Mouse (Mus musculus): ENCODE results near the gene Acvrl1.

Gene Acvrl1

DNA sequence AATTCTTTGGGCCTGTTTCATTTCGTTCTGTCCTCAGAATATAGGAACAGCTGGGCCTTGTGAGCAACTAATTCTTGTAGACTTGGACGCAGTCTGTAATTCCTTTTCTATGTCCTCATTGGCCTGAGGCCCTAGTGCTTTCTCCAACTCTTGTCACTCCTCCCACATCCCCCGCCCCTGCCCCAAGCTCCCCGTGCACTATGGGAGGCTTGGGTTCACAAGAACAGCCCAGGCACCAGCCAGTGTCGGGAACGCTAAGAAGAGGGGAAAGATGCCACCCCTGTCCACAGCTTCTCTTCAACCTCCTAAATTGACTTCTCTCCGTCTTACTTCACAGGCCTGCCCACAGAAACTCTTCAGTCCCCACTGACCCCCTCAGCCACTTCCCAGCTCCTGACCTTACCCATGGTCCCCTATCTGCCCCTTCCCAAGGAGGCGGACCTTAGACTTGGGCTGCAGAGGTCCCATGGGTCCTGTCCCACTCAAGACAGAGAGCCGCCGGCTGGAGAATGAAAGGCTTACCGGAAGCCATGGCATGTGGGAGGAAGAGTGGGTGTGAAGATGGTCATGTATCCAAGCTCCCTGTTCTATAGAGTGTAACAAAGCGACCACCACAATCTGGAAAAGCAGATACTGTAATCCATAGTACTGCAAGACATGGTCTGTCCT, 1.3 kb upstream of the Acvrl1 start:
- ChIA-PET CTCF (interaction anchor here in 3 of 4 experiments (0.7 to 1.5 kb wide), 6 partner anchors 8 to 499 kb away, joined by 3 to 5 read pairs (median 3); no protein-coding TSS in a partner anchor), POLR2A (interaction anchor here in 2 of 4 experiments (0.8 to 3.6 kb wide), 12 partner anchors 9 to 369 kb away, joined by 3 to 19 read pairs (median 3); partner anchors contain the start of genes Acvr1b (in 1 of the 2) and Ankrd33 (in 1 of the 2))

DNA sequence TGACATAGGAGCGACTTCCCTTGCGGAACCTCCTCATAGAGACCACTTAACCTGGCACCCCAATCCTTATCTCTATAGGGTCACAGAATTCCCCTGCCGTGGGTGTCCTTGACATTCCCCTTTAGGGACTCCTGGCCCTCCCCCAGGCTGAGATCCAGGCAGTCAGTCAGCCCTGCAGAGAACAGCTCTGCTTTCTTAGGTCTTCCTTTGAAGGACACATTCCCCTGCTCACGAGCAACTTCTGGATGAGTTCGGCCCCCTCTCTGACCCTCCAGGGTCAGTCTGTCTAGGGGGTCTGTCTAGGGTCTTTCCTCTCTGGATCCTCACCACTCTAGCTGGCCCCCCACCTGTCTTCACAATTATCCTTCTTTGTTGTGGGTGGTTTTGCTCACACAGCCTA, 1.1 kb downstream of the Acvrl1 start:
- CTCF ChIA-PET, result interaction anchor here in 3 of 4 experiments (0.5 to 1.5 kb wide), 6 partner anchors 9 to 188 kb away, joined by 3 to 4 read pairs (median 4); no protein-coding TSS in a partner anchor
- POLR2A ChIA-PET, result interaction anchor here in 3 of 4 experiments (0.8 to 3.6 kb wide), 6 partner anchors 10 to 946 kb away, joined by 3 to 19 read pairs (median 3); partner anchors contain the start of gene Ankrd33 (in 1 of the 3)

DNA sequence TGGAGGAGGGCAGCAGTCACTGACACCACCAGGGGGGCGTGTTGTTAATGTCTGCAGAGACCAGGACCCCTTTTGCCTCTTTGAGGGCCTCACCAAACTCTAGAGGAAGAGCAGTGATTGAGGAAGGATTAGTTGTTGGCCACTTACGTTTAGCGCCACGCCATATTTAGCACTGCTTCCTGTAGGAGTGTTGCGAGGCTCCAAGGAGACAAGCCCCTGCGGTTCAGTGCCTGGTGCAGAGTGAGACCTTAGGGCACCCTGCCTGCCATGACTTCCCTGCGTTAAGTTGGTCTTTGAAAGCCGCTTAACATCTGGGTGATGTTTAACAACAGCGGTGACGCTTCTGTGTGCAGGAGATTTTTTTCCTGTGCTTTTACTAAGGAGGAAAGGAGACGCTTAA, 3.2 kb downstream of the Acvrl1 start:
- ChIA-PET CTCF (no interaction called here), POLR2A (interaction anchor here in 1 of 4 experiments (2.1 kb wide), 1 partner anchor 11 kb away, joined by 6 read pairs; no protein-coding TSS in a partner anchor)

DNA sequence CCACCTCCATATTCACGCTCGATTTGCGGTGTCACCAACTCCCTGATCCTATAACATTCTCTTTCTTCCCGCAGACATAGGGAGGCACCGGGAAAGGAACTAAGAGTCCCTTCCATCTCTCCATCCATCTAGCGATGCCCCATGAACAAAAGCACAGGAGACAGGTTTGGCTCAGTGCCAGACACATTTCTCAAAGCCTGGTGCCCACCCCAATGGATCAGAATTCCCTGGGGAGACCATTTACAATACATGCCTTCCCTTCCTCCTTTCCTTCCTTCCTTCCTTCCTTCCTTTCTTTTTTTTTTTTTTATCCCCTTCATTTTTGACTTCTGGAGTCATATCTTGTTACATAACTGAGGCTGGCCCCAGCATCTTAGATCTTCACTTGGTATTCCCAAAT, 3.7 kb downstream of the Acvrl1 start:
- ChIA-PET CTCF (interaction anchor here in 2 of 4 experiments (0.6 to 1.4 kb wide), 2 partner anchors 13 to 66 kb away, joined by 4 to 6 read pairs; no protein-coding TSS in a partner anchor), POLR2A (interaction anchor here in 3 of 4 experiments (0.5 to 2.1 kb wide), 3 partner anchors 9 to 1761 kb away, joined by 5 to 19 read pairs (median 6); partner anchors contain the start of gene Fmnl3 (in 1 of the 3))

DNA sequence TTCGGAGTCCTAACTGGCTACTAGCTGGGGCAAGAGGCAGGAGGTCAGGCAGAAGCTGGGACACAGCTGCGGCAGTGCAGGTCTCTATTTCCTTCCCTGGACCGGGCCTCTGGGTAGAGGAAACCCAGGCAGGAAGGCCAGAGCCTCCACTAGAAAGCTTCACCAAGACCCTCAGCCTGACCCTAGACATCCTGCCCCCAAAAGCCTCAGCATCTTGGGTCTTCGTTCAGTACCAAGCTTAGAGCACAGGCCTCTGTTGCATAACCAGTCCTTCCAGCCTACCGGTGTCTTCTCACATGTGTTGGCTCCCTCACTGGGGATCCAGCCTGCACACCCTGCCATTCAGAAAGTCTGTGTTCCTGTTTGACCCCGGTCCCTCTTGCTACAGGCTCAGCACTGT, 4.4 kb downstream of the Acvrl1 start:
- ChIA-PET CTCF (interaction anchor here in 1 of 4 experiments (0.7 to 1.4 kb wide), 2 partner anchors 18 to 65 kb away, joined by 3 to 4 read pairs; no protein-coding TSS in a partner anchor), POLR2A (interaction anchor here in 3 of 4 experiments (0.5 to 2.1 kb wide), 4 partner anchors 8 to 1762 kb away, joined by 4 to 19 read pairs (median 6); partner anchors contain the start of gene Fmnl3 (in 1 of the 3))

DNA sequence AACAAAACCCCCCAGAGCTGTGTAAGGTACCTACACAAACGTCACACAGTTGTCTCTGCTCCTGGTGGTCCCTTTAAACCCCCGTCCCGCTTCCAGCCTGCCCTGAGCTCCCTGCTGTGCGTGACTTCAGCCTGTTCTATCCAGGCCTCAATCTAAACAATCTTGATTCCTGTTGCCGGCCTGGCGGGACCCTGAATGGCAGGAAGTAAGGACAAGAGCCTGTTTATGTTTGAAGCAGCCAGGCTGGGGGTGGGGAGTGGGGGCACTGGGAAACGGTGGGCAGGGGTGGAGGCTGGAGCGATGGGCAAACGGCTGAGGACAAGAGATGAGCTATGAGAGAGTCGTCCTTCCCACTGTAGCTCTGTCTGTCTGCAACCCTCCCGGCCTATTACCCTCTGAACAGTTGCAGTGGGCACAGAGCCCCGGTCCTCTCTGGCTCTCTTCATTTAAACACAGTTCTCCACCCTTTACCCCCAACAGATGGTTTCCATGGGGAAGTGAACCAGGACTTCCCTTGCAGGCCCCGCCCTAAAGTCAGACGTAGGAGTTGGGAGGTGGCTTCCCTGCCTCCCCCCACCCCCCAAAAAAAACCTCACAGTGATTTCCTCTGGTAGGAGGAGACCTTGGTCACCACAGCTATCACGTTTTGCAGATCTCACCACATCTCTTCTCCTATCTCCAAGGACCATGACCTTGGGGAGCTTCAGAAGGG, 5.8 kb downstream of the Acvrl1 start:
- POLR2A ChIA-PET, result interaction anchor here in 3 of 4 experiments (0.5 to 2.9 kb wide), 18 partner anchors 11 to 1162 kb away, joined by 3 to 11 read pairs (median 4); no protein-coding TSS in a partner anchor
- CTCF ChIA-PET, result interaction anchor here (0.6 to 2.4 kb wide), 10 partner anchors 9 to 91 kb away, joined by 3 to 7 read pairs (median 4); partner anchors contain the start of gene Ankrd33 (in 1 of the 4)

DNA sequence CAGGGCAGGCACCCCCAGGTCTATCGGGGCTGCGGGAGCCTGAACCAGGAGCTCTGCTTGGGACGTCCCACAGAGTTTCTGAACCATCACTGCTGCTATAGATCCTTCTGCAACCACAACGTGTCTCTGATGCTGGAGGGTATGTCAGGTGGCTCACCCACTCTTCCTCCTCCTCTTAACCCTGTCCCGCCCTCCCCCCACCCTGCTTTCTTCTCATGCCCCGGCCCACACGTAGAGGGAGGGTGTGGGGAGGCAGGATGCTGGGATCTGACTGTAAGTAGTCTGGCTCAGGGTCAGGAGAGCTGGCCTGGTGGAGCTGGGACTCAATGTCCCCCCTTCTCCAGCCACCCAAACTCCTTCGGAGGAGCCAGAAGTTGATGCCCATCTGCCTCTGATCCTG, 7.1 kb downstream of the Acvrl1 start:
- POLR2A ChIA-PET, result interaction anchor here (0.5 to 2.9 kb wide), 17 partner anchors 8 to 871 kb away, joined by 3 to 11 read pairs (median 4); no protein-coding TSS in a partner anchor
- CTCF ChIA-PET, result interaction anchor here in 3 of 4 experiments (0.5 to 2.4 kb wide), 10 partner anchors 8 to 980 kb away, joined by 3 to 22 read pairs (median 4); no protein-coding TSS in a partner anchor

DNA sequence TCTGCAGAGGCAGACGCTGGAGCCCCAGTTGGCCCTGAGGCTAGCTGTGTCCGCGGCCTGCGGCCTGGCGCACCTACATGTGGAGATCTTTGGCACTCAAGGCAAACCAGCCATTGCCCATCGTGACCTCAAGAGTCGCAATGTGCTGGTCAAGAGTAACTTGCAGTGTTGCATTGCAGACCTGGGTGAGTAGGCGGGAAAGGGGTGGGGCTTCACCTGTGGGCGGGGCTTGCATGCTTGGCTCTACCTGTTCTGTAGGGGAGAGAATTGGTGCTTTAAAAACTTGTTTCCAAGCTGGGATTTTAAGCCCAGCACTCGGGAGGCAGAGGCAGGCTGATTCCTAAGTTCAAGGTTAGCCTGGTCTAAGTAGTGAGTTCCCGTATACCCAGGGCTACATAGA, 9.1 kb downstream of the Acvrl1 start:
- POLR2A ChIA-PET, result interaction anchor here in 2 of 4 experiments (0.6 to 1.9 kb wide), 7 partner anchors 8 to 803 kb away, joined by 3 to 6 read pairs (median 4); no protein-coding TSS in a partner anchor

DNA sequence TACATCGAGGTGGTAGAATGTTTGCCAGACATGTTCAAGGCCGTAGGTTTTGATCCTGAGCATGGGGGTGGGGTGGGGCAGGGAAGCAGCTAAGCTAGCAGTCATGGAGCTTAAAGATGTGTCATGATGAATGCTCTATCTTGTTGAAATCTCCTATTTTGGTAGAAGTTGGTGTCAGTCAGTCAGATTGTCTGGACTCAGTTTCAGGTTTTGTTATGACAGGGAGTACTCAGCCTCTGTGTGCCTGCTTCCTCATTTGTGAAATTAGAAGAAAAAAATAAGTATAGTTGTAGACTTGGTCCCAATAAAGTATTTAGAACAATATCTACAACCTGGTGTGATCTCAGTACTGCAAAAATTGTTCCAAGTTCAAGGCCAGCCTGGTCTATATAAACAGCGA, 10.4 kb downstream of the Acvrl1 start:
- POLR2A ChIA-PET, result interaction anchor here in 2 of 4 experiments (0.6 to 4.7 kb wide), 8 partner anchors 10 to 848 kb away, joined by 3 to 19 read pairs (median 4); partner anchors contain the start of gene Acvrl1 (in 1 of the 2)
- CTCF ChIA-PET, result interaction anchor here in 1 of 4 experiments (0.8 kb wide), 1 partner anchor 11 kb away, joined by 3 read pairs; no protein-coding TSS in a partner anchor

More for the DNA sequence above, 9.1 kb downstream of the Acvrl1 start:
- CTCF ChIA-PET, result no interaction called here

DNA sequence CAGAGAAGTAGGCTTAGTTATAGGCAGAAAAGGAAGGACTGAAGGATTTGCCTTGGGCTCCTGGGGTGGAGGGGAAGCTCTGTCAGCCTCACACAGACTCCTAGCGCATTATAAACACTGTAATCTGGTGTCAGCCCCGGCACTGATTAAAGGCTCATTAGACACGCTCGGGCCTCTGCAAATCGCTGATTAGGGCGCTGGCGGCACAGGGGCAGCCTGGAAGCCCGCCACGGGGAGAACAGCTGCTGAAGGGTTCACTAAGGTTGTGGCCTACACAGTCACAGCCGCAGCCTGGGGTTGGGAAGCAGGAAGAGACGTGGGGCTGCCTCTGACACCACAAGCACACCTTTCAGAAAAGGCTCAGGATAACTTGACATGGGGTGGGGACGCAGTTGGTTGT, 11.6 kb downstream of the Acvrl1 start:
- ChIA-PET POLR2A (interaction anchor here in 3 of 4 experiments (0.6 to 4.7 kb wide), 9 partner anchors 11 to 156 kb away, joined by 3 to 19 read pairs (median 5); partner anchors contain the start of gene Acvrl1 (in 1 of the 3)), CTCF (interaction anchor here in 3 of 4 experiments (0.7 to 2.0 kb wide), 5 partner anchors 20 to 87 kb away, joined by 3 to 6 read pairs (median 4); no protein-coding TSS in a partner anchor)

DNA sequence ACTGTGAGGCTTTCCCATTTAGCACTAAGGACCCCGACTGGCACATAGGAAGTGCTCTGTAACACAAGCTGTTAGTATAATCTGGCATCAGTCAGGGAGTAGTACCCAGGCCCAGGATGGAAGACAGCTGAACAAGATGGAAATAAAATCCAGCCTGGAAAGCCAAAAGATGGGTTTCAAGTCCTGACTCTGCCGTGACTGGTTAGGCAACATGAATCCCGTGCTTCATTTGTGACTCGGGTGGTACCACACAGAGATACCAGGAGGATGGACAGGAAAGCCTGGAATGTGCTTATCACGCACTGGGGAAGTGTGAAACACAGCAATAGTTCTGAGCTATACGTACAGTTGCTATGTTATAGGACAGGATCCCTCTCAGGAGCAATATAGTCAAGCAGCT, 12.3 kb downstream of the Acvrl1 start:
- POLR2A ChIA-PET, result interaction anchor here (0.6 to 4.7 kb wide), 17 partner anchors 8 to 549 kb away, joined by 3 to 19 read pairs (median 5); partner anchors contain the start of genes Acvr1b (in 1 of the 4) and Acvrl1 (in 1 of the 4)
- CTCF ChIA-PET, result interaction anchor here in 3 of 4 experiments (0.6 to 2.0 kb wide), 8 partner anchors 20 to 1523 kb away, joined by 3 to 9 read pairs (median 4); no protein-coding TSS in a partner anchor

DNA sequence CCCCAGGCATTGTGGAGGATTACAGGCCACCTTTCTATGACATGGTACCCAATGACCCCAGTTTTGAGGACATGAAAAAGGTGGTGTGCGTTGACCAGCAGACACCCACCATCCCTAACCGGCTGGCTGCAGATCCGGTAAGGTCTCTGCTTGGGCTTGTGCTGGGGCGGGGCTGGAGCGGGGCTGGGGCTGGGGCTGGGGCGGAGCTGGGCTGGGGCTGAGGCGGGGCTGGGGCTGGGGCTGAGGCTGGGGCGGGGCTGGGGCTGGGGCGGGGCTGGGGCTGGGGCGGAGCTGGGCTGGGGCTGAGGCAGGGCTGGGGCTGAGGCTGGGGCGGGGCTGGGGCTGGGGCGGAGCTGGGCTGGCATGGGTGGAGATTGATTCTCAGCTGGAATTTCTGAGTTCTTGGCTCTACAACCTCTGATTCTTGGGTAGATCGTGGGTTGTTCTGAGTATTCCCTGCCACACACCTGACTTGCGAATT, 12.8 kb downstream of the Acvrl1 start:
- POLR2A ChIA-PET, result interaction anchor here (0.6 to 4.7 kb wide), 16 partner anchors 8 to 550 kb away, joined by 3 to 19 read pairs (median 4); partner anchors contain the start of genes Acvr1b (in 1 of the 4) and Acvrl1 (in 1 of the 4)
- CTCF ChIA-PET, result interaction anchor here in 3 of 4 experiments (0.6 to 2.0 kb wide), 6 partner anchors 21 to 1522 kb away, joined by 3 to 9 read pairs (median 4); no protein-coding TSS in a partner anchor

DNA sequence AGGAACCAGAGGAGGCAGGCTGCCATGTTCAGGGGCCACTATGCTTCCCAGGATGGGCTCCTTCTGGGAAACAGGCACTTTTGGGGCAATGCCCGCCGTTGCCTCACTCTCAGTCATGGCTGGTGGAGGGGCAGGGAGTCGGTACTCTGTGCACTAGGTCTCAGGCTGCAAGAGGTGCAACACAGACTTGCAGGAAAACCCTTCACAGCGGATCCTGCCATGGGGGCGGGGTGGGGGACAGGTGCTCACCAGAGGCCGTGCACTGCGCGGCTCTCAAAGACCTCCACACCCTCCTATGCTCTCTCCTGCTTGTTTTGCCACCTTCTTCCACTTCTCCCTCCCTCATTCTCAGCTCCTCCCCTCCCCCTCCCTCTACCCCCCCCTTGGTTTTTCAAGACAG, 14.3 kb downstream of the Acvrl1 start:
- CTCF ChIA-PET, result interaction anchor here in 2 of 4 experiments (0.5 to 1.4 kb wide), 3 partner anchors 9 to 100 kb away, joined by 3 to 5 read pairs (median 4); no protein-coding TSS in a partner anchor
- POLR2A ChIA-PET, result interaction anchor here in 2 of 4 experiments (0.6 to 4.7 kb wide), 9 partner anchors 10 to 96 kb away, joined by 3 to 19 read pairs (median 5); partner anchors contain the start of gene Acvrl1 (in 1 of the 2)

DNA sequence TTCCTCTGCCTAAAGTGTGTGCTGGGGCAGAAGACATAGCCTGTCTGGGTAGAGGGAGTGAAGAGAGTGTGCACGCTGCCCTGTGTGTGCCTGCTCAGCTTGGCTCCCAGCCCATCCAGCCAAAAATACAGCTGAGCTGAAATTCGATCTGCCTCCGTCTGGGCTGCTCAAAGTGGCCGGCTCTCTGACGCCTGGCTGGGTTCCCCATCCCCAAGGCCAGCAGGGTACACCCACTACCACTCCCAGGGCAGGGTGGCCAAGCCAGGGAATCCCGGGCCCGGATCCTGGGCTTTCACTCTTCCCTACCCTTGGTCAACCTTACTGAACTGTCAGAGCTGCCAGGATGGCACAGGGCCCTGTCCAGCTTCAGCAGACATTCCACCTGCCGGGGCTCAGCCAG, 15.2 kb downstream of the Acvrl1 start:
- POLR2A ChIA-PET, result interaction anchor here in 2 of 4 experiments (0.6 to 3.5 kb wide), 11 partner anchors 9 to 95 kb away, joined by 3 to 34 read pairs (median 5); no protein-coding TSS in a partner anchor
- CTCF ChIA-PET, result interaction anchor here in 3 of 4 experiments (0.5 to 1.3 kb wide), 4 partner anchors 9 to 101 kb away, joined by 3 to 22 read pairs (median 4); no protein-coding TSS in a partner anchor

DNA sequence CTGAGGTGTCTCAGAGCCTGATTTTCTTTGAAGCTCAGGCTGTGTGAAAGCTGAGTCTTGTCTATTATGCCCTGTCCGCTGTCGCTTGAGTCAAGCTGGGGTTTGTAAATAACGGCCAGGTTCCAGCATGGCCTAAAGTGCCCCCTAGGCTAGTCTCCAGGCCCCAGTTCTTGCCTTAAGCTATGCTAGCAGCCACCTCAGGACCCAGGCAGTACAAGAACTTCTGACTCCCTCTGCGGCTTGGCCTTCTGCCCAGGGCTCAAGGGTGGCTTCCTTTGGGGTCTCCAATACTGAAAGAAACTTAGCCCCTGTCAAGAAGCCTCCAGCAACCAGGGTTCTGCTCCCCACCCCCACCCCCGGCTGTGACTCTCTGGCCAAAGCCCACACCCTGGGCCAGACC, 15.9 kb downstream of the Acvrl1 start:
- POLR2A ChIA-PET, result interaction anchor here in 3 of 4 experiments (0.8 to 3.5 kb wide), 9 partner anchors 9 to 121 kb away, joined by 4 to 34 read pairs (median 6); partner anchors contain the start of gene Acvr1b (in 1 of the 3)
- CTCF ChIA-PET, result interaction anchor here in 3 of 4 experiments (0.5 to 3.4 kb wide), 9 partner anchors 29 to 762 kb away, joined by 3 to 19 read pairs (median 3); partner anchors contain the start of gene Ankrd33 (in 1 of the 3)

DNA sequence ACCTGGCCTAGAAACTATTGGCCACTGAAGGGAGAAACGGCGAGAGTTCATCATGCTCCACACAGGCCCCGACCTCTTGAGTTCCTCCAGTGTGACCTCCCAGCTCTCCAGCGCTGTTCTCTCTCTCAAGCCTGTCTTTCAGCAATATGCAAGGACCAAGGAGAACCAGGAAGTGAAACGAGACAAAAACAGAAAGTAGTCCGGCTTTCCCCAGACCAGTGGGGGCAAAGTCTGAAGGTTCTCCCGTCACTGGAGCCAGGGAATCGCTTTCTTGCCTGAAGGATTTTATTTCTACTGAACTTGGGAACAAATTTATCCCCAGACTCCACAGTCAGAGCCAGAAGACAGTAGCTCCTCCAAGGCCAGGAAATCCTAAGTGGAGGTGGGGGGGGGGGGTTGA, 16.5 kb downstream of the Acvrl1 start:
- POLR2A ChIA-PET, result interaction anchor here (0.6 to 3.5 kb wide), 11 partner anchors 10 to 245 kb away, joined by 3 to 35 read pairs (median 6); partner anchors contain the start of gene Acvr1b (in 1 of the 4)
- CTCF ChIA-PET, result interaction anchor here (0.6 to 3.4 kb wide), 27 partner anchors 9 to 1776 kb away, joined by 3 to 19 read pairs (median 5); partner anchors contain the start of genes Acvrl1 (in 1 of the 4), Ankrd33 (in 1 of the 4) and Hoxc13 (in 1 of the 4)

Data from embryonic stem cell, embryonic (primary cell).